Mouse (Mus musculus) kidney, adult 2 months (tissue): ENCODE results near the gene Ubn2. TPM values are rescaled to one million over a fixed set of nuclear protein-coding genes. Genes with fewer than 3 reads are reported as not detected.

ENCODE experiments used
- DNase-seq: peaks from one replicate; pipeline ENCODE4 v3.0.0; 2021
- H3K27ac ChIP-seq: fragments of 200-500 bp; 2 replicates; pipeline ENCODE4 v1.5.1; 2012; ENCODE audit warnings: low read depth, low read length, control low read depth, inconsistent platforms; ENCODE audit not compliant: insufficient read depth
- H3K27me3 ChIP-seq: fragments of 200-500 bp; replicated peaks from 2 replicates; pipeline ENCODE4 v1.6.1; 2012; ENCODE audit warnings: mild to moderate bottlenecking, moderate library complexity, low read length, inconsistent platforms; ENCODE audit not compliant: control insufficient read depth, insufficient read depth
- H3K36me3 ChIP-seq: fragments of 200-500 bp; 2 replicates; pipeline ENCODE4 v1.6.1; 2012; ENCODE audit warnings: mild to moderate bottlenecking, moderate library complexity, low read length, inconsistent platforms; ENCODE audit not compliant: control insufficient read depth, insufficient read depth
- H3K4me1 ChIP-seq: fragments of 200-500 bp; 2 replicates; pipeline ENCODE4 v1.6.1; 2011; ENCODE audit warnings: low read length; ENCODE audit not compliant: control insufficient read depth, insufficient read depth
- H3K4me3 ChIP-seq: fragments of 200-500 bp; 2 replicates; pipeline ENCODE4 v1.5.1; 2011; ENCODE audit warnings: mild to moderate bottlenecking, low read depth, low read length, control low read depth; ENCODE audit not compliant: insufficient read depth
- CTCF ChIP-seq: fragments of 200-500 bp; conservative IDR thresholded peaks from 2 replicates; pipeline ENCODE4 v1.5.1; 2011; ENCODE audit warnings: low read depth, mild to moderate bottlenecking, control low read depth, low read length, moderate library complexity, mixed read lengths; ENCODE audit not compliant: insufficient read depth, insufficient read length
- POLR2A ChIP-seq: fragments of 200-500 bp; IDR thresholded peaks from one replicate; pipeline ENCODE4 v1.6.1; 2011; ENCODE audit warnings: low read depth, low read length, control low read depth
- WGBS: fragments of 180-500 bp; shearing (Covaris S2); methylation state at CpG from one replicate; pipeline ENCODE4 v1.1.7; 2018; 5-methylcytosine and 5-hydroxymethylcytosine counted together
- polyA plus RNA-seq: library from polyadenylated mRNA; depleted of rRNA; stranded (reverse); fragments of >200 nt; gene quantifications from 2 replicates; pipeline ENCODE4 v1.2.3, GENCODE M21; 2012

Ubn2 gene
- polyA plus RNA-seq, 1 experiment, result 6.0 TPM

DNA sequence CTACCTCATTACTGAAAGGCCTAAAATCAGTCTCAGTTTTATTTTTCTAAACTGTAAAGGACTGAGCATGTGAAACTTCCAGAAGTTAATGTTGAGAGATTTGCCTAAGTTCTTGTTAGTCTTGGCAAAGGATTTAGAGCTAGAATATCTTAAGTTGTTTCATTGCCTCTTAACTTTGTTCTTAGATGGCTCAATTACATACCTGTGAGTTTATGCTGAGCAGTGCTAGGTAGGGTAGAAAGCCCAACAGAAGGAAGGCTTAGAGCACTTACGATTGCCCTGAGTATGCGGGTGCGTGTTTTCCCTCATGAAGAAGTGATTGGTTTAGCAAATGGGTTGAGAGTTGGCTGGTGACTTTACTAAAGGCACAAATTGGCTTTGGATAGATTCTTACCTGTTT lies 24.3 kb downstream of the Ubn2 start:
- H3K4me3 ChIP-seq, result no peak overlapping the region
- H3K27me3 ChIP-seq, result no peaks in the 10 kb centered on the region
- TF ChIP-seq CTCF (no peak), POLR2A (no peak)
- peaks cover 4% of the 10 kb centered on the region for H3K36me3 ChIP-seq
- no peak overlapping the region for H3K27ac ChIP-seq
- no peaks in the 10 kb centered on the region for H3K4me1 ChIP-seq
- no peak for DNase-seq
- 94% methylated on average over 3 of the region's 3 CpGs for WGBS

DNA sequence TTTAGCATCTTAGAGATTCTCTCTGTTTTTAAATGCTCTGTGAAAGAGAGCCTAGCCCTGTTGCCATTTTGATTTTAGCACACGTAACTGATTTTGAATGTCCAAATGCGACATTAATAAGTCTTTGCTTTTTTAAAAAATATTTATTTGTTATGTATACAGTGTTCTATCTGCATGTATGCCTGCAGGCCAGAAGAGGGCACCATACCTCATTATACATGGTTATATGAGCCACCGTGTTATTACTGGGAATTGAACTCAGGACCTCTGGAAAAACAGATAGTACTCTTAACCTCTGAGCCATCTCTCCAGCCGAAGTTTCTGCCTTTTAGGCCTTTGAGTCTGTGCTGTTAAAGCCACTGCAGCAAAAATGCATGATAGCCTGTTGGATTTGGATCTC lies 35.8 kb downstream of the Ubn2 start:
- no peak overlapping the region for H3K27ac ChIP-seq
- no peaks in the 10 kb centered on the region for H3K4me1 ChIP-seq
- no peak for TF ChIP-seq CTCF
- TF ChIP-seq POLR2A, result no peak
- 82% methylated on average over 4 of the region's 4 CpGs for WGBS
- H3K4me3 ChIP-seq, result no peak overlapping the region
- no peaks in the 10 kb centered on the region for H3K27me3 ChIP-seq
- no peak for DNase-seq
- H3K36me3 ChIP-seq, result peaks cover 2% of the 10 kb centered on the region

DNA sequence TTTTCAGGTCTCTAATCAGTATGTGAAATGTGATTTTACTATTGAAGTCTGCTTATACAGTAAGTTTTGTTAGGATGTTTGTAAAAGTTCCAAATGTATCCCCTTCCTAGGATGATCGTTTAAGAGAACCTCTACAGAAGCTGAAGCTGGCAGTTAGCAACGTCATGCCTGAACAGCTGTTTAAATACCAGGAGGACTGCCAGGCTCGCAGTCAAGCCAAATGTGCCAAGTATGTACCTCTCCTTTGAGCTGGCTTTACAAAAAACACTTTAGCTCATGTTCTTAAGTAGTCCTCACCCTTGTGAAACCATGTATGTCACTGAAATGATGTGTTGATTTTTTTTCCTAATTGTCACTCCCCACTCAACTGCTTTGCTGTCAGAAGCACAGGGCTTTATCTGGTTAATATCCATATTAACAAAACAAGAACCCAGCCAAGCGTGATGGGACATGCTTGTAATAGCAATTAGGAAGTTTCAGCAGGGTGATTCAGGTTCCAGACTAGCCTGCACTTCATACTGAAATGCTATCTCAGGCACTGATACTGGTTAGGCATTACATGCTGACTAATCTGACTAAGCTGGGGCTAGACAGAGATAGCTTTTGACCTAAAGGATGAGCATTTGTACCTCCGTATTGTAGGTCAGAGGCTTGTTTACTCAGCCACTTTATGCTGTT lies 48.1 kb downstream of the Ubn2 start:
- Histone ChIP-seq H3K4me3 (no peak overlapping the region), H3K27ac (peak overlapping the region; percentile 45; the same call in 1 of the 2 replicates), H3K36me3 (peaks cover 15% of the 10 kb centered on the region), H3K4me1 (no peaks in the 10 kb centered on the region), H3K27me3 (no peaks in the 10 kb centered on the region)
- peak; percentile 48 for DNase-seq
- 34% methylated on average over 5 of the region's 5 CpGs for WGBS
- no peak for TF ChIP-seq CTCF
- no peak for TF ChIP-seq POLR2A

DNA sequence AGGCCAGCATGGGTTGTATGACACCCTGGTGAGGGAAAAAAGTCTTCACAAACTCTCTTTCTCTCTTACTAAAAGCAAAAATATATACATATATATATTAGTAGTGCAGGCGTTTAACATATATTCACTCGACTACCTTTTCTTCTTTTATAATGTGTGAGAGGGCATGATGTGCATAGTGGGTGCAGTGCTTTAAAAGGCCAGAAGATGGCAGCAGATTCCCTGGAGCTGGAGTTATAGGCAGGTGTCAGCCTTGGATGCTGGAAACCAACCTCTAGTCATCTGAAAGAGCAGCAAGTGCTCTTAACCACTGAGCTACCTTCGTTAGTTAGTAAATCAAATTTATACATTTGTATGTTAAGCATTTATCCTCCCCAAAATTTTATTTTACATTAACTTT lies 58.8 kb downstream of the Ubn2 start:
- H3K4me1 ChIP-seq, result no peaks in the 10 kb centered on the region
- H3K4me3 ChIP-seq, result no peak overlapping the region
- peak; percentile 80 for TF ChIP-seq CTCF
- no peak for TF ChIP-seq POLR2A
- no peaks in the 10 kb centered on the region for H3K27me3 ChIP-seq
- WGBS, result 89% methylated on average over 3 of the region's 3 CpGs
- peaks cover 3% of the 10 kb centered on the region for H3K36me3 ChIP-seq
- H3K27ac ChIP-seq, result no peak overlapping the region
- peak; percentile 57 for DNase-seq

DNA sequence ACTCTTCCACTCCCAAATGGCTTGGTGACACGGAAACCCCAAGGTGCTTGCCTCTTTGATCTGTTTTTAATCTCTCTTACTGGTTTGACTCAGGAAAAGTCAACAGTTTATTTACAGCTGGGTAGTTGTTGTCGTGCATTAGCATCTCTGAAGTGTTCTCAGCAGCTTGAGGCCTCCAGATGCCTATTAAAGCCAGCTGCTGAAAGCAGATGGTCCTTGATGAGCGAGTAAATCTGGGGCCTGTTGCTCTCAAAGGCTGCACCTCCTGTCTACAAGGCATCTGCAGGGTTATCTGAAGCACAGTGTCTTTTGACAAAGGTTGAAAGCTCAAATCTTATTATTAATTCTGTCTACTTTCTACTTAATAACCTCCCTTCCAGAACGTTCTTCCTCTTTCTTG lies 61.9 kb downstream of the Ubn2 start:
- H3K4me3 ChIP-seq, result no peak overlapping the region
- TF ChIP-seq CTCF, result no peak
- TF ChIP-seq POLR2A, result no peak
- H3K4me1 ChIP-seq, result no peaks in the 10 kb centered on the region
- WGBS, result 53% methylated on average over 4 of the region's 4 CpGs
- peaks cover 4% of the 10 kb centered on the region; the same call in 1 of the 2 replicates for H3K36me3 ChIP-seq
- no peak for DNase-seq
- H3K27me3 ChIP-seq, result no peaks in the 10 kb centered on the region
- no peak overlapping the region for H3K27ac ChIP-seq

DNA sequence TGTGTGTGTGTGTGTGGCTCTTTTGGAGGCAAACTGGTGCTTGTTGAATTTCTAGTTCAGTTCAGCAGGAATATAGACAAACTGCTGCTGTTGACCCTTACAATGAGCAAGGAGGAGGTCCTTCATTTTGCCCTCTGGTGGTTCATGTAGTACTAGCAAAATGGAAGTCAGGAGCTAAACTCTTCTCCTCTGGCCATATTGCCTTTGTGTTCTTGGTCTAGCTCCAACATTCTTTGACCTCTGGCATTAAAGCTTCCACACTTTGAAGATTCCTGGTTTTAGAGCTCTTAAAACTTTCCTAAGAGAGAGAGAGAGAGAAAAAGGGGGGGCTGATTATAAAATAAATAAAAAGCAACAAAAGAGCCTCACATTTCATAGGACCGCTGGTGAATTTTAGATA lies 78.3 kb downstream of the Ubn2 start:
- no peak overlapping the region for H3K27ac ChIP-seq
- no peak for TF ChIP-seq CTCF
- TF ChIP-seq POLR2A, result no peak
- no peak overlapping the region for H3K4me3 ChIP-seq
- H3K4me1 ChIP-seq, result no peaks in the 10 kb centered on the region
- H3K36me3 ChIP-seq, result no peaks in the 10 kb centered on the region; the same call in 1 of the 2 replicates
- H3K27me3 ChIP-seq, result no peaks in the 10 kb centered on the region
- 100% methylated on average over 1 of the region's 1 CpGs for WGBS
- DNase-seq, result no peak

DNA sequence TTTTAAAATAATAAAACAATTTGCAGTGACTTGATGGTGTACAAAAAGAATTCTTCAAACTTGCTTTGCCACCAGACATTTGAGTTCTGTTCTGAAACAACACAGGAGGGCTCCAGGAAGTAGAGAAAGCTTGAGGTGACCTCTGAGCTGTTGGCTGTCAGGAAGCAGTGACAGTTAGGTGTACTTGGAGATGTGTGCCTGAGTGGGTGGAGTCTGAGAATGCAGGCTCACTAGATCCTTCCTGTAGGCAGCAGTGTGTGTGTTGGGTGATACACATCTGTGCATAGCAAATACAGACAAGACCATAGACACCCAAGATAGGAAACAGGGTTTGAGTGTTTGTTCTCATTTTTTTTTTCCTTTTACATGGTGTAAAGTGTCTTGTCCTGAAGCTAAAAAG lies 79.1 kb downstream of the Ubn2 start:
- no peak overlapping the region for H3K4me3 ChIP-seq
- TF ChIP-seq CTCF, result no peak
- no peak for TF ChIP-seq POLR2A
- no peaks in the 10 kb centered on the region for H3K27me3 ChIP-seq
- no peaks in the 10 kb centered on the region; the same call in 1 of the 2 replicates for H3K36me3 ChIP-seq
- no peak for DNase-seq
- no peaks in the 10 kb centered on the region for H3K4me1 ChIP-seq
- no peak overlapping the region for H3K27ac ChIP-seq

DNA sequence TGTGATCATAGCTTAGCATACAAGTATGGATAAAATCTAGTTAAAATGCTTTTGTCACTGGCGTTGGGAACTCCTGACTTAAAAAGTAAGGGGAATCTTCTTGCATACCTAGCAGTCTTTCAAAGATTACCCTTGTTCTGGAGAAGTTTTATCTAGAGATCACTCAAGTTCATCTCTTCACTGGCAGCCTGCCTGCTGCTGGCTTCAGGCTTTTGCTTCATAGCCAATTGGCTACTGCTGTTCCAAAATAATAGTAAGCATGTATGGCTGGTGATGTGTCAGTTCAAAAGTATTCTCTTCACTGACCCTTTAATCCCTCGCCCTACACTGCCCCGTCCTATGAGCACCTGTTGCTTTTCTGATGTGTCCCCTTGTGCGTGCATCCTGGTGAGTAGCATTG lies 81.5 kb downstream of the Ubn2 start:
- H3K36me3 ChIP-seq, result no peaks in the 10 kb centered on the region
- no peaks in the 10 kb centered on the region for H3K4me1 ChIP-seq
- no peak overlapping the region for H3K27ac ChIP-seq
- WGBS, result 94% methylated on average over 4 of the region's 4 CpGs
- no peak overlapping the region for H3K4me3 ChIP-seq
- no peaks in the 10 kb centered on the region for H3K27me3 ChIP-seq
- TF ChIP-seq POLR2A (no peak), CTCF (no peak)
- DNase-seq, result no peak
